Mouse (Mus musculus): ENCODE results near the gene Filip1l. TPM values are rescaled to one million over a fixed set of nuclear protein-coding genes. Genes with fewer than 3 reads are reported as not detected.

Gene Filip1l
- polyA plus RNA-seq, 1 experiment from 2014 or later: 9.4 TPM

- H3K4me2 ChIP-seq: no peak overlapping the region
- no peak overlapping the region for H3K9ac ChIP-seq (ENCODE audit: low read depth, low read length)
- no peak for DNase-seq (ENCODE audit: low spot score)
- H3K4me3 ChIP-seq (ENCODE audit: low read depth, low read length): no peak overlapping the region
- no peaks in the 10 kb centered on the region for H3K9me3 ChIP-seq (ENCODE audit: control insufficient read depth, low read length)
- no peaks in the 10 kb centered on the region for H3K36me3 ChIP-seq (ENCODE audit: control insufficient read depth, insufficient read depth, low read length)
- 66% methylated on average over 3 of the region's 3 CpGs for WGBS
- no peak overlapping the region for H3K27ac ChIP-seq (ENCODE audit: low read depth, low read length)
- ATAC-seq (replicated peaks; ENCODE audit: low FRiP score): no peak
- no peaks in the 10 kb centered on the region for H3K27me3 ChIP-seq (replicated peaks; ENCODE audit: control insufficient read depth, insufficient read depth, low read length)
- H3K4me1 ChIP-seq (replicated peaks; ENCODE audit: control insufficient read depth, insufficient read depth, low read length): no peaks in the 10 kb centered on the region
Observed at GRCm38 (mm10) chr16:57500851-57501250, 148.0 kb downstream of the Filip1l start.

DNA sequence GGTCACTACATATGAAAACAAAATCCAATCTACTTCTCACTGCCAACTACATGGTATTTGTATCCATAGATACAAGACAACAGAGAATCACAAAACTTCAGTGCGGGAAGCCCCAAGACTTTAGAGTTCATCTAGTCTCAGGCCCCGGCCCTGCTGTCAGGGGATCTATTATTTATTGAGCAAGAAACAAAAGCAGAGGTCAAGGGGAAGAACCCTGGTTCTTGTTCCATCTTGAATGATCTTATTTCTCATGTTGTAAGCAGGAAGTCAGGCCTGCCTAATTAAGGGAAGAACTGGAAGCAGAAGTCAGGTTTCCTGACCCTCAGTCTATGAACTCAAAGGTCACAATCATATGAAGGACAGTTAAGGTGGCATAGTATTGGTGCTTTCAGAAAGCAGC is 149.3 kb downstream of the Filip1l start:
- ATAC-seq (replicated peaks; ENCODE audit: low FRiP score) (no peak), DNase-seq (ENCODE audit: low spot score) (no peak)
- 50% methylated on average over 2 of the region's 2 CpGs for WGBS
- Histone ChIP-seq H3K4me3 (ENCODE audit: low read depth, low read length) (no peak overlapping the region), H3K9me3 (ENCODE audit: control insufficient read depth, low read length) (no peaks in the 10 kb centered on the region), H3K27ac (ENCODE audit: low read depth, low read length) (no peak overlapping the region), H3K9ac (ENCODE audit: low read depth, low read length) (no peak overlapping the region), H3K4me1 (replicated peaks; ENCODE audit: control insufficient read depth, insufficient read depth, low read length) (no peaks in the 10 kb centered on the region), H3K27me3 (replicated peaks; ENCODE audit: control insufficient read depth, insufficient read depth, low read length) (no peaks in the 10 kb centered on the region), H3K4me2 (no peak overlapping the region), H3K36me3 (ENCODE audit: control insufficient read depth, insufficient read depth, low read length) (no peaks in the 10 kb centered on the region)

- H3K9me3 ChIP-seq (ENCODE audit: control insufficient read depth, low read length): no peaks in the 10 kb centered on the region
- ATAC-seq (replicated peaks; ENCODE audit: low FRiP score): no peak
- 58% methylated on average over 5 of the region's 5 CpGs for WGBS
Observed at GRCm38 (mm10) chr16:57502761-57503160, 149.9 kb downstream of the Filip1l start.

GRCm38 (mm10) chr16:57504728-57505127 is 151.8 kb downstream of the Filip1l start:
- no peaks in the 10 kb centered on the region for H3K36me3 ChIP-seq (ENCODE audit: control insufficient read depth, insufficient read depth, low read length)
- no peaks in the 10 kb centered on the region for H3K27me3 ChIP-seq (replicated peaks; ENCODE audit: control insufficient read depth, insufficient read depth, low read length)
- H3K27ac ChIP-seq (ENCODE audit: low read depth, low read length): no peak overlapping the region
- H3K4me2 ChIP-seq: no peak overlapping the region
- no peak overlapping the region for H3K9ac ChIP-seq (ENCODE audit: low read depth, low read length)
- DNase-seq (ENCODE audit: low spot score) (no peak), ATAC-seq (replicated peaks; ENCODE audit: low FRiP score) (no peak)
- no peaks in the 10 kb centered on the region for H3K4me1 ChIP-seq (replicated peaks; ENCODE audit: control insufficient read depth, insufficient read depth, low read length)
- H3K9me3 ChIP-seq (ENCODE audit: control insufficient read depth, low read length): no peaks in the 10 kb centered on the region
- 85% methylated on average over 4 of the region's 4 CpGs for WGBS
- no peak overlapping the region for H3K4me3 ChIP-seq (ENCODE audit: low read depth, low read length)

More at GRCm38 (mm10) chr16:57502761-57503160, 149.9 kb downstream of the Filip1l start:
- H3K4me1 ChIP-seq (replicated peaks; ENCODE audit: control insufficient read depth, insufficient read depth, low read length): no peaks in the 10 kb centered on the region
- DNase-seq (ENCODE audit: low spot score): no peak
- H3K9ac ChIP-seq (ENCODE audit: low read depth, low read length): no peak overlapping the region
- H3K36me3 ChIP-seq (ENCODE audit: control insufficient read depth, insufficient read depth, low read length): no peaks in the 10 kb centered on the region
- no peak overlapping the region for H3K4me2 ChIP-seq
- no peak overlapping the region for H3K27ac ChIP-seq (ENCODE audit: low read depth, low read length)
- no peaks in the 10 kb centered on the region for H3K27me3 ChIP-seq (replicated peaks; ENCODE audit: control insufficient read depth, insufficient read depth, low read length)
- no peak overlapping the region for H3K4me3 ChIP-seq (ENCODE audit: low read depth, low read length)

- ATAC-seq (replicated peaks; ENCODE audit: low FRiP score): no peak
- WGBS: 70% methylated on average over 6 of the region's 6 CpGs
- no peak overlapping the region for H3K27ac ChIP-seq (ENCODE audit: low read depth, low read length)
Observed at GRCm38 (mm10) chr16:57506133-57506532, 153.2 kb downstream of the Filip1l start.

DNA sequence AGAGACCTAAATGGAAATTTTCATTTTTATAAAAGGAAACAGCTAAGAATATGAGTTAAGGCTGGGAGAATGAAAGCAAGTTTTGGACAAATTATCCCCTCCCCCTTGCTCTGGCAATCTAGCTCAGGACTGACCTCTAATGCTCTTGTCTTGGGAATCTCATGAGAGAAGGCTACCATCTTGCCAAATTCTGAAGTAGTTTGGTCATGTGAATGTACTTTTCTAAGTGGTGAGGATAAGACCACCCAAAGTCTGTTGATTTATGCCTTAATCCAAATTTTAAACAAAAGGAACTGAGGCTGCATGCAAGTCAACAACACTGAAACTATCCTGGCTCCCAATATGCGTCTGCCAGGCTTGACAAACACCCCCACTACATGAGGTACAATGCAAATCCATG is 155.5 kb downstream of the Filip1l start:
- ATAC-seq (replicated peaks; ENCODE audit: low FRiP score) (no peak), DNase-seq (ENCODE audit: low spot score) (no peak)
- Histone ChIP-seq H3K4me2 (no peak overlapping the region), H3K4me1 (replicated peaks; ENCODE audit: control insufficient read depth, insufficient read depth, low read length) (no peaks in the 10 kb centered on the region; the same call in 1 of the 2 replicates), H3K27ac (ENCODE audit: low read depth, low read length) (no peak overlapping the region), H3K9me3 (ENCODE audit: control insufficient read depth, low read length) (no peaks in the 10 kb centered on the region), H3K9ac (ENCODE audit: low read depth, low read length) (no peak overlapping the region), H3K36me3 (ENCODE audit: control insufficient read depth, insufficient read depth, low read length) (no peaks in the 10 kb centered on the region), H3K4me3 (ENCODE audit: low read depth, low read length) (no peak overlapping the region), H3K27me3 (replicated peaks; ENCODE audit: control insufficient read depth, insufficient read depth, low read length) (no peaks in the 10 kb centered on the region)
- WGBS: 76% methylated on average over 1 of the region's 1 CpGs

More at GRCm38 (mm10) chr16:57506133-57506532, 153.2 kb downstream of the Filip1l start:
- Histone ChIP-seq H3K27me3 (replicated peaks; ENCODE audit: control insufficient read depth, insufficient read depth, low read length) (no peaks in the 10 kb centered on the region), H3K9me3 (ENCODE audit: control insufficient read depth, low read length) (no peaks in the 10 kb centered on the region), H3K36me3 (ENCODE audit: control insufficient read depth, insufficient read depth, low read length) (no peaks in the 10 kb centered on the region), H3K4me3 (ENCODE audit: low read depth, low read length) (no peak overlapping the region), H3K4me1 (replicated peaks; ENCODE audit: control insufficient read depth, insufficient read depth, low read length) (no peaks in the 10 kb centered on the region; the same call in 1 of the 2 replicates), H3K4me2 (no peak overlapping the region), H3K9ac (ENCODE audit: low read depth, low read length) (no peak overlapping the region)
- DNase-seq (ENCODE audit: low spot score): no peak

DNA sequence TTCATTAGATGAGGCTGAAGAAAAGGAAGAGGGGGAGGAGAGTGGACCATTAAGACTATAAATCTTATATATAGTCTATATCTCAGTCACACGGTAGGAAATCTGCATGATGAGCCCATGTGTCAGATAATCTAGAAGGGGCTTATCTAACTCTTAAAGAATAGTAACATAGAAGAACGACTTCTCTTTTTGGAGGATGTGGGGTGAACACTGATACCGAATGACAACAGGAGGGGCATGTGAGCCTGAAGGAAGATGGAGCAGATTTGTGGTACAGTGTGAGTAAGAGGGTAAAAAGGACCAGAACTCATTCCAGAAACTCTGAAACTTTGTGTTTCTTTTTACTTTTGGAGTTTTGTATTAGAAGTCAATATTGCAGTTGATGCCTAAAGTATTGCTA is 156.2 kb downstream of the Filip1l start:
- ATAC-seq (replicated peaks; ENCODE audit: low FRiP score): no peak
- H3K4me1 ChIP-seq (replicated peaks; ENCODE audit: control insufficient read depth, insufficient read depth, low read length): no peaks in the 10 kb centered on the region; the same call in 1 of the 2 replicates
- no peak overlapping the region for H3K9ac ChIP-seq (ENCODE audit: low read depth, low read length)
- H3K4me2 ChIP-seq: no peak overlapping the region
- 50% methylated on average over 3 of the region's 3 CpGs for WGBS
- H3K9me3 ChIP-seq (ENCODE audit: control insufficient read depth, low read length): no peaks in the 10 kb centered on the region
- no peaks in the 10 kb centered on the region for H3K27me3 ChIP-seq (replicated peaks; ENCODE audit: control insufficient read depth, insufficient read depth, low read length)
- H3K36me3 ChIP-seq (ENCODE audit: control insufficient read depth, insufficient read depth, low read length): no peaks in the 10 kb centered on the region
- no peak for DNase-seq (ENCODE audit: low spot score)
- no peak overlapping the region for H3K27ac ChIP-seq (ENCODE audit: low read depth, low read length)
- no peak overlapping the region for H3K4me3 ChIP-seq (ENCODE audit: low read depth, low read length)

GRCm38 (mm10) chr16:57513562-57513961 is 160.7 kb downstream of the Filip1l start:
- H3K27me3 ChIP-seq (replicated peaks; ENCODE audit: control insufficient read depth, insufficient read depth, low read length): no peaks in the 10 kb centered on the region
- no peaks in the 10 kb centered on the region for H3K36me3 ChIP-seq (ENCODE audit: control insufficient read depth, insufficient read depth, low read length)
- DNase-seq (ENCODE audit: low spot score): no peak
- no peak overlapping the region for H3K4me3 ChIP-seq (ENCODE audit: low read depth, low read length)
- no peak overlapping the region for H3K27ac ChIP-seq (ENCODE audit: low read depth, low read length)
- no peak overlapping the region for H3K9ac ChIP-seq (ENCODE audit: low read depth, low read length)
- ATAC-seq (replicated peaks; ENCODE audit: low FRiP score): no peak
- H3K4me1 ChIP-seq (replicated peaks; ENCODE audit: control insufficient read depth, insufficient read depth, low read length): no peaks in the 10 kb centered on the region; the same call in 1 of the 2 replicates
- no peaks in the 10 kb centered on the region for H3K9me3 ChIP-seq (ENCODE audit: control insufficient read depth, low read length)
- H3K4me2 ChIP-seq: no peak overlapping the region
- 88% methylated on average over 7 of the region's 7 CpGs for WGBS

DNA sequence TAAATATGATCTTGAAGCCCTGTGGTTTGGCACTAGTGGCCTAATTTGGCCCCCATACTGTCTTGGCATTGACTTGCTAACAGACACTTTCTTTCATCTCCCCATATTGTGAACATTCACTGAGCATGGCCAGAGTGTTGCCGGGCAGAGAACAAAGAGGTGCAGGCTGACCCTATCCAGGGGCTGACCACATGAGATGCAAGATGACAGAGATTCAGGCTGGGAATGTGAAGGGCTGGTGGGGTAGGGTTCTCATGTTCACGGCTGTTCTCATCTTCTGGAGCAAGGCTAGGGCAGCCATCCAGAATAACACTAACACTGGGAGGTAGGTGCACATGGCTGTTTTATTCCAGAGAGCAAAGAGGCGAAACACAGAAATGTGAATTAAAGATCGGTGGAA is 161.5 kb downstream of the Filip1l start:
- H3K4me1 ChIP-seq (replicated peaks; ENCODE audit: control insufficient read depth, insufficient read depth, low read length): no peaks in the 10 kb centered on the region; the same call in 1 of the 2 replicates
- DNase-seq (ENCODE audit: low spot score): no peak

More for the DNA sequence above, 161.5 kb downstream of the Filip1l start:
- Histone ChIP-seq H3K36me3 (ENCODE audit: control insufficient read depth, insufficient read depth, low read length) (no peaks in the 10 kb centered on the region), H3K27ac (ENCODE audit: low read depth, low read length) (no peak overlapping the region), H3K4me2 (no peak overlapping the region), H3K4me3 (ENCODE audit: low read depth, low read length) (no peak overlapping the region), H3K9ac (ENCODE audit: low read depth, low read length) (no peak overlapping the region), H3K9me3 (ENCODE audit: control insufficient read depth, low read length) (no peaks in the 10 kb centered on the region), H3K27me3 (replicated peaks; ENCODE audit: control insufficient read depth, insufficient read depth, low read length) (no peaks in the 10 kb centered on the region)
- 88% methylated on average over 4 of the region's 4 CpGs for WGBS
- no peak for ATAC-seq (replicated peaks; ENCODE audit: low FRiP score)
